Mouse (Mus musculus) heart, embryonic 13.5 days (tissue): Measurements from ENCODE around the gene Cyp8b1. TPM values are rescaled to one million over a fixed set of nuclear protein-coding genes. Genes with fewer than 3 reads are reported as not detected.

ENCODE experiments used
- ATAC-seq: fragments of 200-750 bp; cut with Nextera tagmentation; 2 replicates; pipeline ENCODE4 v1.8.0; 2017; ENCODE audit warnings: moderate TSS enrichment; ENCODE audit not compliant: insufficient number of reproducible peaks, low FRiP score, low TSS enrichment; ENCODE audit errors: extremely low read depth
- H3K27ac ChIP-seq: fragments of 300-500 bp; sonication (generic); replicated peaks from 2 replicates; pipeline ENCODE4 v1.5.1; 2015; ENCODE audit warnings: moderate library complexity, mild to moderate bottlenecking, inconsistent platforms
- H3K27me3 ChIP-seq: fragments of 300-500 bp; sonication (generic); replicated peaks from 2 replicates; pipeline ENCODE4 v1.6.1; 2015; ENCODE audit warnings: mild to moderate bottlenecking, inconsistent platforms
- H3K36me3 ChIP-seq: fragments of 300-500 bp; sonication (generic); 2 replicates; pipeline ENCODE4 v1.6.1; 2015; ENCODE audit warnings: mild to moderate bottlenecking, inconsistent platforms
- H3K4me1 ChIP-seq: fragments of 300-500 bp; sonication (generic); 2 replicates; pipeline ENCODE4 v1.6.1; 2015; ENCODE audit warnings: inconsistent platforms
- H3K4me2 ChIP-seq: fragments of 300-500 bp; sonication (generic); 2 replicates; pipeline ENCODE4 v1.6.1; 2015; ENCODE audit warnings: inconsistent platforms, mild to moderate bottlenecking, moderate library complexity
- H3K4me3 ChIP-seq: fragments of 300-500 bp; sonication (generic); 2 replicates; pipeline ENCODE4 v1.5.1; 2015; ENCODE audit warnings: moderate library complexity, mild to moderate bottlenecking, inconsistent platforms
- H3K9ac ChIP-seq: fragments of 300-500 bp; sonication (generic); 2 replicates; pipeline ENCODE4 v1.6.1; 2015; ENCODE audit warnings: inconsistent platforms, mild to moderate bottlenecking, moderate library complexity
- H3K9me3 ChIP-seq: fragments of 300-500 bp; sonication (generic); 2 replicates; pipeline ENCODE4 v1.6.1; 2016; ENCODE audit warnings: inconsistent platforms
- WGBS: fragments of 180-500 bp; shearing (Covaris S2); methylation state at CpG from one replicate; pipeline ENCODE4 v1.1.7; 2015; ENCODE audit warnings: mixed read lengths; 5-methylcytosine and 5-hydroxymethylcytosine counted together
- polyA plus RNA-seq: library from polyadenylated mRNA; unstranded; fragments of >200 nt; fragmentation: Nextera tagmentation; extraction: Ambion mirVana; gene quantifications from 2 replicates; pipeline ENCODE4 v1.2.1, GENCODE M21; 2015

Cyp8b1 gene
- polyA plus RNA-seq, 1 experiment from 2014 or later, result not detected

GRCm38 (mm10) chr9:121937451-121937864, 21.4 kb upstream of the Cyp8b1 start:
- H3K27ac ChIP-seq, result no peak overlapping the region
- H3K4me3 ChIP-seq, result peak overlapping the region; percentile 54
- ATAC-seq, result no peak

GRCm38 (mm10) chr9:121936952-121937351, 20.8 kb upstream of the Cyp8b1 start:
- ATAC-seq, result no peak
- Histone ChIP-seq H3K4me2 (0 out of 2 replicates have a peak overlapping the region, but pooled peaks have one; percentile 64), H3K9ac (no peak overlapping the region), H3K27me3 (peaks cover 32% of the 10 kb centered on the region; the same call in 1 of the 2 replicates), H3K36me3 (no peaks in the 10 kb centered on the region), H3K9me3 (no peaks in the 10 kb centered on the region), H3K4me3 (no peak overlapping the region), H3K4me1 (no peaks in the 10 kb centered on the region), H3K27ac (no peak overlapping the region)
- WGBS, result 59% methylated on average over 1 of the region's 1 CpGs

More at GRCm38 (mm10) chr9:121937451-121937864, 21.4 kb upstream of the Cyp8b1 start:
- Histone ChIP-seq H3K27me3 (peaks cover 28% of the 10 kb centered on the region; the same call in 1 of the 2 replicates), H3K36me3 (no peaks in the 10 kb centered on the region), H3K4me2 (peak overlapping the region; percentile 64), H3K9ac (peak overlapping the region; percentile 78; the same call in 1 of the 2 replicates), H3K4me1 (no peaks in the 10 kb centered on the region), H3K9me3 (no peaks in the 10 kb centered on the region)
- WGBS, result 45% methylated on average over 6 of the region's 6 CpGs

- ATAC-seq, result no peak
- no peak overlapping the region for H3K4me2 ChIP-seq
- peaks cover 32% of the 10 kb centered on the region; the same call in 1 of the 2 replicates for H3K27me3 ChIP-seq
- WGBS, result 77% methylated on average over 4 of the region's 4 CpGs
- no peaks in the 10 kb centered on the region for H3K36me3 ChIP-seq
- H3K4me1 ChIP-seq, result no peaks in the 10 kb centered on the region
- no peaks in the 10 kb centered on the region for H3K9me3 ChIP-seq
- H3K9ac ChIP-seq, result no peak overlapping the region
- no peak overlapping the region for H3K4me3 ChIP-seq
- H3K27ac ChIP-seq, result no peak overlapping the region
These were observed 18.8 kb upstream of the Cyp8b1 start for GRCm38 (mm10) chr9:121934856-121935255.

- peaks cover 10% of the 10 kb centered on the region; the same call in 1 of the 2 replicates for H3K4me1 ChIP-seq
- H3K27ac ChIP-seq, result no peak overlapping the region
- no peaks in the 10 kb centered on the region for H3K36me3 ChIP-seq
- H3K4me3 ChIP-seq, result no peak overlapping the region
- WGBS, result 22% methylated on average over 2 of the region's 2 CpGs
- no peaks in the 10 kb centered on the region for H3K9me3 ChIP-seq
- H3K9ac ChIP-seq, result no peak overlapping the region
- peaks cover 15% of the 10 kb centered on the region; the same call in 1 of the 2 replicates for H3K27me3 ChIP-seq
- no peak for ATAC-seq
- H3K4me2 ChIP-seq, result no peak overlapping the region
These were observed 12.4 kb upstream of the Cyp8b1 start for GRCm38 (mm10) chr9:121928498-121928897.

- H3K27me3 ChIP-seq, result peaks cover 11% of the 10 kb centered on the region; the same call in 1 of the 2 replicates
- 73% methylated on average over 7 of the region's 7 CpGs for WGBS
These were observed 11.6 kb upstream of the Cyp8b1 start for GRCm38 (mm10) chr9:121927721-121928120.

GRCm38 (mm10) chr9:121926634-121927405, 10.7 kb upstream of the Cyp8b1 start:
- H3K4me3 ChIP-seq, result no peak overlapping the region

More at GRCm38 (mm10) chr9:121927721-121928120, 11.6 kb upstream of the Cyp8b1 start:
- Histone ChIP-seq H3K4me2 (no peak overlapping the region), H3K4me1 (peaks cover 10% of the 10 kb centered on the region; the same call in 1 of the 2 replicates), H3K4me3 (no peak overlapping the region), H3K9ac (no peak overlapping the region), H3K9me3 (no peaks in the 10 kb centered on the region), H3K36me3 (no peaks in the 10 kb centered on the region), H3K27ac (no peak overlapping the region)
- ATAC-seq, result no peak

GRCm38 (mm10) chr9:121925959-121926358, 9.9 kb upstream of the Cyp8b1 start:
- Histone ChIP-seq H3K27ac (no peak overlapping the region), H3K9me3 (0 out of 2 replicates have a peak, but pooled peaks cover 3% of the 10 kb centered on the region), H3K36me3 (no peaks in the 10 kb centered on the region), H3K4me3 (no peak overlapping the region), H3K4me1 (peaks cover 10% of the 10 kb centered on the region; the same call in 1 of the 2 replicates), H3K9ac (no peak overlapping the region), H3K4me2 (no peak overlapping the region), H3K27me3 (peaks cover 5% of the 10 kb centered on the region; the same call in 1 of the 2 replicates)
- 63% methylated on average over 8 of the region's 8 CpGs for WGBS
- ATAC-seq, result no peak

More at GRCm38 (mm10) chr9:121926634-121927405, 10.7 kb upstream of the Cyp8b1 start:
- no peaks in the 10 kb centered on the region for H3K9me3 ChIP-seq
- ATAC-seq, result no peak
- peaks cover 10% of the 10 kb centered on the region; the same call in 1 of the 2 replicates for H3K4me1 ChIP-seq
- H3K27me3 ChIP-seq, result peaks cover 5% of the 10 kb centered on the region; the same call in 1 of the 2 replicates
- no peak overlapping the region for H3K27ac ChIP-seq
- 48% methylated on average over 11 of the region's 11 CpGs for WGBS
- H3K36me3 ChIP-seq, result no peaks in the 10 kb centered on the region
- no peak overlapping the region for H3K4me2 ChIP-seq
- H3K9ac ChIP-seq, result no peak overlapping the region

- H3K4me1 ChIP-seq, result peaks cover 10% of the 10 kb centered on the region; the same call in 1 of the 2 replicates
- 0 out of 2 replicates have a peak, but pooled peaks cover 3% of the 10 kb centered on the region for H3K9me3 ChIP-seq
- no peak for ATAC-seq
- H3K27ac ChIP-seq, result no peak overlapping the region
- no peak overlapping the region for H3K9ac ChIP-seq
- H3K4me3 ChIP-seq, result no peak overlapping the region
- no peaks in the 10 kb centered on the region for H3K36me3 ChIP-seq
- peaks cover 5% of the 10 kb centered on the region; the same call in 1 of the 2 replicates for H3K27me3 ChIP-seq
- H3K4me2 ChIP-seq, result no peak overlapping the region
- 76% methylated on average over 9 of the region's 9 CpGs for WGBS
These were observed 8.9 kb upstream of the Cyp8b1 start for GRCm38 (mm10) chr9:121924901-121925560.

GRCm38 (mm10) chr9:121923906-121924305, 7.8 kb upstream of the Cyp8b1 start:
- no peak overlapping the region for H3K9ac ChIP-seq
- ATAC-seq, result no peak
- H3K36me3 ChIP-seq, result no peaks in the 10 kb centered on the region
- H3K4me2 ChIP-seq, result no peak overlapping the region
- 0 out of 2 replicates have a peak, but pooled peaks cover 3% of the 10 kb centered on the region for H3K9me3 ChIP-seq
- H3K4me3 ChIP-seq, result no peak overlapping the region
- peaks cover 5% of the 10 kb centered on the region; the same call in 1 of the 2 replicates for H3K27me3 ChIP-seq
- H3K27ac ChIP-seq, result no peak overlapping the region
- WGBS, result 84% methylated on average over 5 of the region's 5 CpGs
- peaks cover 17% of the 10 kb centered on the region for H3K4me1 ChIP-seq

- H3K4me3 ChIP-seq, result no peak overlapping the region
- no peak overlapping the region for H3K9ac ChIP-seq
- no peak for ATAC-seq
- 72% methylated on average over 8 of the region's 8 CpGs for WGBS
- H3K27me3 ChIP-seq, result peaks cover 5% of the 10 kb centered on the region; the same call in 1 of the 2 replicates
- no peak overlapping the region for H3K4me2 ChIP-seq
- H3K9me3 ChIP-seq, result 0 out of 2 replicates have a peak, but pooled peaks cover 3% of the 10 kb centered on the region
- H3K36me3 ChIP-seq, result no peaks in the 10 kb centered on the region
- peaks cover 17% of the 10 kb centered on the region for H3K4me1 ChIP-seq
- H3K27ac ChIP-seq, result no peak overlapping the region
These were observed 7.3 kb upstream of the Cyp8b1 start for GRCm38 (mm10) chr9:121923443-121923842.

- no peak for ATAC-seq
These were observed 3.0 kb upstream of the Cyp8b1 start for GRCm38 (mm10) chr9:121919027-121919501.

More at GRCm38 (mm10) chr9:121919027-121919501, 3.0 kb upstream of the Cyp8b1 start:
- H3K4me1 ChIP-seq, result peaks cover 8% of the 10 kb centered on the region
- H3K9me3 ChIP-seq, result 0 out of 2 replicates have a peak, but pooled peaks cover 3% of the 10 kb centered on the region
- WGBS, result 62% methylated on average over 10 of the region's 10 CpGs
- H3K27ac ChIP-seq, result no peak overlapping the region
- no peak overlapping the region for H3K4me2 ChIP-seq
- no peak overlapping the region for H3K9ac ChIP-seq
- H3K27me3 ChIP-seq, result 0 out of 2 replicates have a peak, but pooled peaks cover 2% of the 10 kb centered on the region
- H3K4me3 ChIP-seq, result no peak overlapping the region
- no peaks in the 10 kb centered on the region for H3K36me3 ChIP-seq
